Mouse (Mus musculus): ENCODE data around the gene Fabp2.

The Fabp2 gene

DNA sequence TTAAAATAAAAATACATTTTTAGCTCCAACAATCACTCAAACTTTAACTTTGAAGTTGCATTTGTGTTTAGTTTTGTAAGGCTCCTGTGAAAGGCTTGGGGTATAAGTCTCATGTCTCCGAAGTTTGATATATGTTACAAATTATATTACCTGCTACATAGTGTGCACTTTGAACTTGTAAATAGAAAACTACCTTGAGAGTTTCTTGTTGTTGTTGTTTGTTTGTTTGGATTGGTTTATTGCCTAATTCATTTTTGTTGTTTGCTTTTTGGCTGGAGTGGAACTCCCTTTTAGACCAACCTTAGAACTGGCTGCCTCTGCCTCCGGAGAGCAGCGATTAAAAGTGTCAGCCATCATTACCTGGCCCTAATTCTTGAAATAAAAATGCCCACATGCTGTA lies at the start of gene Fabp2:
Fabp2 (plus strand) TSS at position 301 of the 400 bp plus-strand sequence.
- no peak for DNase-seq (ENCODE audit: low read depth, low spot score)
- Histone ChIP-seq H3K27me3 (ENCODE audit: control insufficient read depth, insufficient read depth, low read length, poor library complexity, severe bottlenecking) (no peaks in the 10 kb centered on the region), H3K36me3 (ENCODE audit: control insufficient read depth, insufficient read depth, low read length, poor library complexity, severe bottlenecking) (no peaks in the 10 kb centered on the region)

- no peaks in the 10 kb centered on the region for H3K27me3 ChIP-seq (ENCODE audit: control insufficient read depth, insufficient read depth, low read length, poor library complexity, severe bottlenecking)
- no peak for DNase-seq (ENCODE audit: low read depth, low spot score)
Measured at GRCm38 (mm10) chr3:122848410-122849034, 46.4 kb upstream of the Fabp2 start.

DNA sequence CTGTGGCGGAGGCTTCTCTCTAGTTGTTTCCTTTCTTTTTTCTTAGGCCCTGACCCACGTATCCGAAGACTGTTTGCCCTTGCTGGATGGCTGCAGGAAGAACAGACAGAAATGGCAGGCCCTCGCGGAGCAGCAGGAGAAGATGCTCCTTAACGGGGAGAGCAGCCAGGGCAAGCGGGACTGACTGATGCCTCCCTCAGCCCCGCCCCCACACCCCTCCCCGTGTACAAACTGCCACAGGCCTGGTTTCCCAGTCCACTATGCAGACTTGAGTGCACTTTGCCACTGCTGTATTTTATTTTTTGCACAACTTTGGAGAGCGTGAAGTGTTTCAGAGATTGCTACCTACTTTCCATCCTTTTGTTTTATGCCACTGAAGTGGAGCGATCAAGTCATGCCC lies 39.7 kb upstream of the Fabp2 start:
- no peaks in the 10 kb centered on the region for H3K36me3 ChIP-seq (ENCODE audit: control insufficient read depth, insufficient read depth, low read length, poor library complexity, severe bottlenecking)
- no peak for DNase-seq (ENCODE audit: low read depth, low spot score)
- no peaks in the 10 kb centered on the region for H3K27me3 ChIP-seq (ENCODE audit: control insufficient read depth, insufficient read depth, low read length, poor library complexity, severe bottlenecking)

More at GRCm38 (mm10) chr3:122848410-122849034, 46.4 kb upstream of the Fabp2 start:
- no peaks in the 10 kb centered on the region for H3K36me3 ChIP-seq (ENCODE audit: control insufficient read depth, insufficient read depth, low read length, poor library complexity, severe bottlenecking)

- DNase-seq (ENCODE audit: low read depth, low spot score): no peak
- Histone ChIP-seq H3K36me3 (ENCODE audit: control insufficient read depth, insufficient read depth, low read length, poor library complexity, severe bottlenecking) (no peaks in the 10 kb centered on the region), H3K27me3 (ENCODE audit: control insufficient read depth, insufficient read depth, low read length, poor library complexity, severe bottlenecking) (no peaks in the 10 kb centered on the region)
Measured at GRCm38 (mm10) chr3:122859829-122860228, 35.0 kb upstream of the Fabp2 start.

DNA sequence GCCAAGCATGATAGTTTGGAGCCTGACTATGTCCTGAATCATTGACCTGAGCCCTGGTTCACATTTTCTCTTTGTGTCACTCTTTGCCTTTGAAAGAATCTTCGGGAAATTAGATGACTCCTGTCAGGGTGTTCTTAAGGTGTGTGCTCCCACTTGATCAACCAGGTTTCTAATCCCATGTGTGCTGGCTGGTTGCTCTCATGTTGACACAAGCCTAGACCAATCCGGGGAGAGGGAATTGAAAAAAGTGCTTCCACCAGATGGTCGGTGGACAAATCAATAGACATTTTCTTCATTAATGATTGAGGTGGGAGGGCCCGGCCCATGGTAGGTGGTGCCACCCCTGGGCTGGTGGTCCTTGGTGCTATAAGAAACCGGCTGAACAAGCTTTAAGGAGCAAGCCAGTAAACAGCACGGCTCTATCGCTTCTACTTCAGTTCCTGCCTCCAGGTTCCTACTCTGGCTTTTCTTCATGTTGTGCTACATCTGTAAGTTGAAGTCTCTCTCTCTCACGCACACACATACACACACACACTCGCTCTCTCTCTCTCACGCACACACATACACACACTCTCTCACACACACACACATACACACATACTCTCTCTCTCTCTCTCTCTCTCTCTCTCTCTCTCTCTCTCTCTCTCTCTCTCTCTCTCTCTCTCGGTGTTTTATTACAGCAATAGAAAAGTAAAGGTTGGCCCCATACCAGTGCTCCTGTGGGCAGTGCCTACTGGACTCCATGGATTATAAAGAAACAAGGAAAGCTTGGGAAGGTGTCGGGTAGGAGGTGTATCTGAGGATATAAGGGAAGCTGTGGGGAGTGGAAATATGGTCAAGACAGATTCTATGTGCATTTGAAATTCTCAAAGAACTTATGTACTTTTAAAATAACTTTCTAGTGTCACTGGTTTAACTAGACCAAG lies 34.0 kb upstream of the Fabp2 start:
- Histone ChIP-seq H3K27me3 (ENCODE audit: control insufficient read depth, insufficient read depth, low read length, poor library complexity, severe bottlenecking) (no peaks in the 10 kb centered on the region), H3K36me3 (ENCODE audit: control insufficient read depth, insufficient read depth, low read length, poor library complexity, severe bottlenecking) (no peaks in the 10 kb centered on the region)
- DNase-seq (ENCODE audit: low read depth, low spot score): no peak

DNA sequence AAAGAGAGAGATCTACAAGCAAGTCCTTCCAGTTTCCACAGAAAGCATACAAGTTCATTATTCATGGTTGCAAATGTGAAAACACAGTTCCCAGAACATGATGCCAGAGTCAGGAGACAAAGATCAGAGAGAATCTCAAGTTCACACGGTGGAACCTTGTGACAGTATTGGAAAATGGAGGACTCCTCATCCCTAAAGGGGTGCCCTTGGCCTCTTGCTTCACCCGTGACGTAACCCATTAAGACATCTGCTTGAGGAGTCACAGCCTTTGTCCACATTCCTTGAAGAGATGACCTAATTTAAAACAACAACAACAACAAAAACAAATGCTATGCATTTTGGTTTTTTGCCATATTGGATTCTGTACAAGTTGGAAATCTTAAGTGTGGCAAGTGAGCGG lies 29.8 kb upstream of the Fabp2 start:
- no peaks in the 10 kb centered on the region for H3K36me3 ChIP-seq (ENCODE audit: control insufficient read depth, insufficient read depth, low read length, poor library complexity, severe bottlenecking)
- H3K27me3 ChIP-seq (ENCODE audit: control insufficient read depth, insufficient read depth, low read length, poor library complexity, severe bottlenecking): no peaks in the 10 kb centered on the region
- DNase-seq (ENCODE audit: low read depth, low spot score): no peak

- Histone ChIP-seq H3K36me3 (ENCODE audit: control insufficient read depth, insufficient read depth, low read length, poor library complexity, severe bottlenecking) (no peaks in the 10 kb centered on the region), H3K27me3 (ENCODE audit: control insufficient read depth, insufficient read depth, low read length, poor library complexity, severe bottlenecking) (no peaks in the 10 kb centered on the region)
- no peak for DNase-seq (ENCODE audit: low read depth, low spot score)
Measured at GRCm38 (mm10) chr3:122868270-122868669, 26.6 kb upstream of the Fabp2 start.

GRCm38 (mm10) chr3:122871596-122871995 lies 23.3 kb upstream of the Fabp2 start:
- no peak for DNase-seq (ENCODE audit: low read depth, low spot score)
- Histone ChIP-seq H3K36me3 (ENCODE audit: control insufficient read depth, insufficient read depth, low read length, poor library complexity, severe bottlenecking) (no peaks in the 10 kb centered on the region), H3K27me3 (ENCODE audit: control insufficient read depth, insufficient read depth, low read length, poor library complexity, severe bottlenecking) (no peaks in the 10 kb centered on the region)

DNA sequence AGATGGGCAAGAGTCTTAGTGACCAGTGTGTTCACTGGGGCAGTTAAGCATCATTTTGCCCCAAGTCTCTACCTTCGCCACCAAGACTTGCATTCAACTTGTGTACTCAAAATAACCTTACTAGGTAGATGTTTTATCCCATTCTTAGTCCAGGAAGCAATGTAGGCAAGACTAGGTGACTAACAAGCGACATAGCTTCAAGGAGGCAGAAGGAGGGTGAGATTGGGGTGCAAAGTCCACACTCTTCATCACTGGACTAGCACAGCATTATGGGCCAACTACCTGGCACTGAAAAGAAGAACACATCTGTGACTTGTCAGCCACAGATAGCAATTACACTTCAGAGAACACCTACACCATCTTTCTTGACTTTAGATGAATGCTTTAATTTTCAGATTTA lies 18.0 kb upstream of the Fabp2 start:
- H3K36me3 ChIP-seq (ENCODE audit: control insufficient read depth, insufficient read depth, low read length, poor library complexity, severe bottlenecking): no peaks in the 10 kb centered on the region
- no peak for DNase-seq (ENCODE audit: low read depth, low spot score)
- no peaks in the 10 kb centered on the region for H3K27me3 ChIP-seq (ENCODE audit: control insufficient read depth, insufficient read depth, low read length, poor library complexity, severe bottlenecking)

DNA sequence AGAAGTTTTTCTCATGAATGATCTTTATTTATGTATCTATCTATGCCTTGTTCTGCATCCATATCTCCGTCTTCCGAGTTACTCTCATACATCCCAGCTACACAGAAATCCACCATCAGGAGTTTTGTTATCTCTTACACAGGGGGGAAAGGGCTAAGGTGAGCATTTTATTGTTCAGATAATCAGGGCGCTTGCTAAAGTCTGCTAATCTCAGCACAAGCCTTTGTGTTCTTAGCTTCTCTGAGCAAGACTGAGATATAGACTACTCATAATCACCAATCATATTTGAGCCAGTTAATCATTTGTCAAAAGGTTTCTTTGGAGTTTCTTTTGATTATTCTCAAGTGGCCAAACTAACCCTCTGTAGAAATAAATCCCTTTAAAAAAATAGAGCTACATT lies 17.3 kb upstream of the Fabp2 start:
- Histone ChIP-seq H3K27me3 (ENCODE audit: control insufficient read depth, insufficient read depth, low read length, poor library complexity, severe bottlenecking) (no peaks in the 10 kb centered on the region), H3K36me3 (ENCODE audit: control insufficient read depth, insufficient read depth, low read length, poor library complexity, severe bottlenecking) (no peaks in the 10 kb centered on the region)
- no peak for DNase-seq (ENCODE audit: low read depth, low spot score)

DNA sequence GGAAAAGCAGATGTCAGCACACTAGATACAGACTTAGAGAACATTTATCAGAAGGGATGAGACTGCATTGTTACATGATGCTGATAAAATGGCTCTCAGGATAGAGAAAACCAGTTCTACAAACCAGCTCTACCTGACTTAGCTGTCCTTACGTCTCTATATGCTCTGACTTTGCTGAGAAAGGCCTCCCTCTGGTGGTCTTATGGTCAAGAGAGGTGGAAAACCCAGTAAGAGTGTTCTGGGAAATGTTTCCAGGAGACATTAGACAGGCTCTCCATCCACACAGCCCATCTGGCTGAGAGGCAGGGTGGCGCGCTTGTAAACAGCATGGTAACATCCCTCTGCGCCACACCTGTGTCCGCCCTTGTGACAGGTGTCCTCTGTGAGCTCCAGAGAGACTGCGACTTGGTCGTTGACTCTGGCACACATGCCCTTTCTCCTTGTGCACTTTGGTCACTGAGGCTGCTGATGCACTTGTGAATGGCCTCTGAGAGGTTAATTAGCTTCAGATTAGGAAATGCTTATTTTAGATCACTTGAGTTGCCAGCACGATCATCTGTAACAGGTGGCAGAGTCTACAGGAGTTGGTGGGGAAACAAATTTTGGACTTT lies 16.1 kb upstream of the Fabp2 start:
- H3K27me3 ChIP-seq (ENCODE audit: control insufficient read depth, insufficient read depth, low read length, poor library complexity, severe bottlenecking): no peaks in the 10 kb centered on the region
- no peak for DNase-seq (ENCODE audit: low read depth, low spot score)
- H3K36me3 ChIP-seq (ENCODE audit: control insufficient read depth, insufficient read depth, low read length, poor library complexity, severe bottlenecking): no peaks in the 10 kb centered on the region

GRCm38 (mm10) chr3:122887505-122888301 lies 7.2 kb upstream of the Fabp2 start:
- DNase-seq (ENCODE audit: low read depth, low spot score): no peak
- Histone ChIP-seq H3K27me3 (ENCODE audit: control insufficient read depth, insufficient read depth, low read length, poor library complexity, severe bottlenecking) (no peaks in the 10 kb centered on the region), H3K36me3 (ENCODE audit: control insufficient read depth, insufficient read depth, low read length, poor library complexity, severe bottlenecking) (no peaks in the 10 kb centered on the region)

- DNase-seq (ENCODE audit: low read depth, low spot score): peak; percentile 5
Measured at GRCm38 (mm10) chr3:122888371-122888819, 6.5 kb upstream of the Fabp2 start.

GRCm38 (mm10) chr3:122895189-122895731 lies 388 bp downstream of the Fabp2 start:
- DNase-seq (ENCODE audit: low read depth, low spot score): no peak
- H3K27me3 ChIP-seq (ENCODE audit: control insufficient read depth, insufficient read depth, low read length, poor library complexity, severe bottlenecking): no peaks in the 10 kb centered on the region
- no peaks in the 10 kb centered on the region for H3K36me3 ChIP-seq (ENCODE audit: control insufficient read depth, insufficient read depth, low read length, poor library complexity, severe bottlenecking)

More at GRCm38 (mm10) chr3:122888371-122888819, 6.5 kb upstream of the Fabp2 start:
- no peaks in the 10 kb centered on the region for H3K36me3 ChIP-seq (ENCODE audit: control insufficient read depth, insufficient read depth, low read length, poor library complexity, severe bottlenecking)
- no peaks in the 10 kb centered on the region for H3K27me3 ChIP-seq (ENCODE audit: control insufficient read depth, insufficient read depth, low read length, poor library complexity, severe bottlenecking)
